Mouse (Mus musculus) lung, adult 2 months (tissue): ENCODE results near the gene Tmem145. TPM values are rescaled to one million over a fixed set of nuclear protein-coding genes. Genes with fewer than 3 reads are reported as not detected.

ENCODE experiments used
- DNase-seq: peaks from one replicate; pipeline ENCODE4 v3.0.0; 2022
- H3K4me1 ChIP-seq: fragments of 200-500 bp; 2 replicates; pipeline ENCODE4 v1.6.1; 2011; ENCODE audit warnings: low read length; ENCODE audit not compliant: control insufficient read depth, insufficient read depth
- H3K4me3 ChIP-seq: fragments of 200-500 bp; replicated peaks from 2 replicates; pipeline ENCODE3; 2011; ENCODE audit warnings: low read depth, mild to moderate bottlenecking, control low read depth, low read length; ENCODE audit errors: extremely low read depth
- CTCF ChIP-seq: fragments of 200-500 bp; IDR thresholded peaks from 2 replicates; pipeline ENCODE4 v1.5.1; 2011; ENCODE audit warnings: mild to moderate bottlenecking, low read length, control low read depth; ENCODE audit not compliant: insufficient read depth
- POLR2A ChIP-seq: fragments of 200-500 bp; IDR thresholded peaks from 2 replicates; pipeline ENCODE4 v1.6.1; 2011; ENCODE audit warnings: low read depth, mild to moderate bottlenecking, control low read depth, low read length, borderline replicate concordance; ENCODE audit errors: extremely low read depth
- WGBS: fragments of 180-500 bp; shearing (Covaris S2); methylation state at CpG from one replicate; pipeline ENCODE4 v1.1.7; 2018; 5-methylcytosine and 5-hydroxymethylcytosine counted together
- polyA plus RNA-seq: library from polyadenylated mRNA; depleted of rRNA; stranded (reverse); fragments of >200 nt; gene quantifications from 2 replicates; pipeline ENCODE4 v1.2.3, GENCODE M21; 2012

Tmem145 gene
- polyA plus RNA-seq, 1 experiment = not detected

GRCm38 (mm10) chr7:25306614-25306996 is 699 bp downstream of the Tmem145 start:
- no peak for TF ChIP-seq CTCF
- no peak for TF ChIP-seq POLR2A
- no peaks in the 10 kb centered on the region for H3K4me1 ChIP-seq
- H3K4me3 ChIP-seq = no peak overlapping the region
- WGBS = 45% methylated on average over 2 of the region's 2 CpGs
- no peak for DNase-seq

GRCm38 (mm10) chr7:25308702-25309318 is 2.9 kb downstream of the Tmem145 start:
- Histone ChIP-seq H3K4me1 (no peaks in the 10 kb centered on the region), H3K4me3 (no peak overlapping the region)
- WGBS = 49% methylated on average over 17 of the region's 17 CpGs
- TF ChIP-seq POLR2A = no peak
- no peak for TF ChIP-seq CTCF
- no peak for DNase-seq

GRCm38 (mm10) chr7:25309425-25309824 is 3.5 kb downstream of the Tmem145 start:
- WGBS = 80% methylated on average over 9 of the region's 9 CpGs
- Histone ChIP-seq H3K4me3 (no peak overlapping the region), H3K4me1 (no peaks in the 10 kb centered on the region)
- no peak for DNase-seq
- no peak for TF ChIP-seq POLR2A
- no peak for TF ChIP-seq CTCF

- Histone ChIP-seq H3K4me1 (no peaks in the 10 kb centered on the region), H3K4me3 (no peak overlapping the region)
- no peak for DNase-seq
- WGBS = 74% methylated on average over 11 of the region's 11 CpGs
- TF ChIP-seq POLR2A = no peak
- no peak for TF ChIP-seq CTCF
Measured at GRCm38 (mm10) chr7:25311193-25311592, 5.3 kb downstream of the Tmem145 start.

- TF ChIP-seq CTCF (no peak), POLR2A (no peak)
- DNase-seq = no peak
- no peak overlapping the region for H3K4me3 ChIP-seq
- 39% methylated on average over 7 of the region's 7 CpGs for WGBS
- peaks cover 4% of the 10 kb centered on the region; the same call in 1 of the 2 replicates for H3K4me1 ChIP-seq
Measured at GRCm38 (mm10) chr7:25313325-25313724, 7.4 kb downstream of the Tmem145 start.

GRCm38 (mm10) chr7:25314606-25315305 is 8.8 kb downstream of the Tmem145 start:
- TF ChIP-seq POLR2A (no peak), CTCF (no peak)
- DNase-seq = no peak
- WGBS = 5% methylated on average over 51 of the region's 51 CpGs
- Histone ChIP-seq H3K4me1 (peaks cover 4% of the 10 kb centered on the region; the same call in 1 of the 2 replicates), H3K4me3 (no peak overlapping the region)

GRCm38 (mm10) chr7:25315306-25316041 is 9.6 kb downstream of the Tmem145 start:
- WGBS = 2% methylated on average over 69 of the region's 69 CpGs
- H3K4me3 ChIP-seq = peak overlapping the region; percentile 4
- peaks cover 4% of the 10 kb centered on the region; the same call in 1 of the 2 replicates for H3K4me1 ChIP-seq
- no peak for DNase-seq
- TF ChIP-seq CTCF (no peak), POLR2A (no peak)

- H3K4me3 ChIP-seq = peak within 1 kb of the TSS; percentile 75
- 2% methylated on average over 52 of the region's 52 CpGs for WGBS
- TF ChIP-seq POLR2A (peak; percentile 51; the same call in 1 of the 2 replicates), CTCF (peak; percentile 83)
- peaks cover 4% of the 10 kb centered on the region; the same call in 1 of the 2 replicates for H3K4me1 ChIP-seq
- peak; percentile 88 for DNase-seq
Measured at GRCm38 (mm10) chr7:25316532-25317445, 10.9 kb downstream of the Tmem145 start, which contains the start of gene Megf8. Megf8 (plus strand) TSS chr7:25317164.

- H3K4me3 ChIP-seq = peak overlapping the region; percentile 75
- WGBS = 17% methylated on average over 21 of the region's 21 CpGs
- no peak for DNase-seq
Measured at GRCm38 (mm10) chr7:25317446-25317999, 11.6 kb downstream of the Tmem145 start.

More at GRCm38 (mm10) chr7:25317446-25317999, 11.6 kb downstream of the Tmem145 start:
- H3K4me1 ChIP-seq = peaks cover 4% of the 10 kb centered on the region; the same call in 1 of the 2 replicates
- TF ChIP-seq CTCF = no peak
- TF ChIP-seq POLR2A = no peak
